Mouse (Mus musculus): ENCODE results near the gene Hspa12a.
"Not testable (repeated sequence)": the region's sequence is repeated elsewhere in the genome, so short reads cannot be mapped to it uniquely, and the experiment has no call there.

The Hspa12a gene

DNA sequence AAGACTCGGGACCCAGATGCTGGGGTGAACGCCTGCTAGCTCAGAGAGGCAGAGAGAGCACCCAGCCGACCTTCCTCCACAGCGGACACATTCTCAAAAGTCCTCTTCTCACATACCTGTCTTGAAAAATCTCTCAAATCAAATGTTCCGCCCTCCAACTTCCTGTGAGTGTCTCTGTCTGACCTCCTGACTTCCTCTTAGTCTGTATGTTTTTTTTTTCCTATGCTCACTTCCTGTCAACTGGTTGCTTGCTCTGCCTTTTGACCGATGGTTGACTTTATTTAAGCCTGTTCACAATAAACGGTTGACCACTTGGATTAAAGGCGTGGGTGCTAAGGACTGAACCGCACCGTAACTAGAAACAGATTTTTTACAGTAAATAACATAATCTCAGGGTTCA, 35.4 kb downstream of the Hspa12a start:
- DNase-seq: no peak

DNA sequence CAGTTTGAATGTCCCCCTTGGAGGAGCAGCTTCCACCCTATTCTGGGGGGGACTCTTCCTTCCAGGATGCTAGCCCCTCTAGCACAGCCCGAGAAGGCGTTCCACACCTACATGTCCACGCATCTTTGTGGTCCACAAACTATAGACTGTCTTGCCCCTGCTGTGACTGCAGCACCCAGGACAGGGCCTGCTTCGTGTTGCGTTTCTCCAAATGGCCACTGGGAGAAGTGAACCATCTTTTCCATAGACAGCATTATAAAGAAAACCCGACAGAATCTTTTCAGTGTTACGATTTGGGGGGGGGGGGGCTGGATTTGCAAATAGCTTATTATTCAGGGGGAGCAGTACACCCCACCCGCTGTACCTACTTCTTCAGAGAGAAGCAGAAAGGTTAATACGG, 36.8 kb downstream of the Hspa12a start:
- no peak for DNase-seq

DNA sequence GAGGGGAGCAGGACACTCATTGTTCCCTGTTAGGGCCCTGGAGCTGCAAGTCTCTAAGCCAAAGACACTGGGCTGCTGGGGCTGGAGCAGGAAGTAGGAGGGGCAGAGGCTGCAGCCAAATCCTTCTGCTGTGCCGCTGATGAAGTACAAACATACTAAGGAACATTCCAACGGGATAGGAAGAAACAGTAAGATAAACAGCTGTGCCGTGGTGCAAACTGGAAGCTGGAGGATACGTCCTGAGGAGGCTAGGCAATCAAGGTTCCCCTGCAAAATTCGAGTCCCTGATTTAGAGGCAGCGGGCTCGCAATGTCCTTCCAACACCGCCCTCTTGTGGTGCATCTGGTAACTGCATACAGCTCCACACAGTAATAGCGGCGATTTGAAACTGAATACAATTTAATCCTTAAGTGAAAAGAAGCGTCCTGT, 39.5 kb downstream of the Hspa12a start:
- peak; percentile 82 for DNase-seq

DNA sequence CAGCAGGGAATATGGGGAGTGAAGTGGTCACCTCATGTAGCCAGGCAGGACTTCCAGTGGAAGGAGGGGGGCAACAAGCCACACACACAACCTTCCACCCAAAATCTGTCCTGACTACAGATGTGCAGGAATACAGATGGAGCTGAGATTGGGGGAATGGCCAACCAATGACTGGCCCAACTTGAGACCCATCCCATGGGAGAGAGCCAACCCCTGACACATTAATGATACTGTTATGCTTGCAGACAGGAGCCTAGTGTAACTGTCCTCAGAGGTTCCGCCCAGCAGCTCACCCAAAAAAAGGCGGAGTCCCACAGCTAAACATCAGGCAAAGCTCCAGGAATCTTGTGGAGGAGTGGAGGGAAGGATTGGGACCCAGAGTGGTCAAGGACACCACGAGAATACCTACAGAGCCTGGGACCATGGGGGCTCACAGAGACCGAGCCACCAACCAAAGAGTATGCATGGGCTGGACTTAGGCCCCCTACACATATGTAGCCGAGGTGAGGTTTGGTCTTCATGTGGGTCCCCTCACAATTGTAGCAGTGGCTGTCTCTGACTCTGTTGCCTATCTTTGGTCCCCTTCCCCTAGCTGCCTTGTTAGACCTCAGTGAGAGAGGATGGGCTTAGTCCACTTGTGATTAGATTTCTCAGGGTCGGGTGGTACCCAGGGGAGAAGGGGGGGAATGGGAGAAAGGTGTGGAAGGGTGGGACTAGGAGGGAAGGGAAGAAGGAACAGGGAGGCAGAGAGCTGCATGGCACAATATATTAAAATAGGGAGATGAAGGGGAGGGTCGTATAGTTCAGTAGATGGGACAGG, 40.2 kb downstream of the Hspa12a start:
- no peak for DNase-seq

DNA sequence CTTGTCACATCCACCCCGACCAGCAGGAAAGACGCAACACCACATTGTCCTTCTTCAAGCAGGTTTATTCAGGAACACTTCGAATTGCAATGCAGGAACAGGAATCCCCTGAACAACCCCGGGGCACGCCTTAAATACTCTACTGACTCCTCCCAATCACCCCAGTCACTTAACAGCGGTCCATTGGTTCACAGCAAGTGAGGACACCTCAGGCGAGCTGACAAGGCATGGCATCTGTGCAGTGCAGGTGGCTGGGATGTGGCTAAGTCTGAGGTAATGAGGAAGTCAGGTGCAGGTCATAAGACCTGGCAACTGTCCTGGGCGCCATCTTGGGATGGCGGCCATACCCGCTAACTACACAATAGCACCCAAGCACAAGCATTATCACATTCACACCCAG, 43.0 kb downstream of the Hspa12a start:
- DNase-seq: not testable (repeated sequence)

DNA sequence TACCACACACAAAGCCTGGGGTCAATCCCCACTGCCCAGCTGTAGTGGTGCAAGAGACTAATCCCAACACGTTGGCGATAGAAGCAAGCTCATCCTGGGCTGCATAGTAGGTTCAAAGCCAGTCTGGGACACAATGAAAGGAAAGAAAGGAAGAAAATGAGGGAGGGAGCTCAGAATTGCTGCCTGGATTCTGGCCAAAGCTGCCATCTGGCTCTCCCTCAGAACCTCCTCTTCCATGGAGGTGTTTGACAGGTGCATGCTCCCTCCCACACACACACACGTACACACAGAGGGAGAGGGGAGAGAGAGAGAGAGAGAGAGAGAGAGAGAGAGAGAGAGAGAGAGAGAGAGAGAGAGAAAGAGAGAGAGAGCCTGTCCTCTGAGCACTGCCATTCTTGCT, 47.2 kb downstream of the Hspa12a start:
- no peak for DNase-seq

DNA sequence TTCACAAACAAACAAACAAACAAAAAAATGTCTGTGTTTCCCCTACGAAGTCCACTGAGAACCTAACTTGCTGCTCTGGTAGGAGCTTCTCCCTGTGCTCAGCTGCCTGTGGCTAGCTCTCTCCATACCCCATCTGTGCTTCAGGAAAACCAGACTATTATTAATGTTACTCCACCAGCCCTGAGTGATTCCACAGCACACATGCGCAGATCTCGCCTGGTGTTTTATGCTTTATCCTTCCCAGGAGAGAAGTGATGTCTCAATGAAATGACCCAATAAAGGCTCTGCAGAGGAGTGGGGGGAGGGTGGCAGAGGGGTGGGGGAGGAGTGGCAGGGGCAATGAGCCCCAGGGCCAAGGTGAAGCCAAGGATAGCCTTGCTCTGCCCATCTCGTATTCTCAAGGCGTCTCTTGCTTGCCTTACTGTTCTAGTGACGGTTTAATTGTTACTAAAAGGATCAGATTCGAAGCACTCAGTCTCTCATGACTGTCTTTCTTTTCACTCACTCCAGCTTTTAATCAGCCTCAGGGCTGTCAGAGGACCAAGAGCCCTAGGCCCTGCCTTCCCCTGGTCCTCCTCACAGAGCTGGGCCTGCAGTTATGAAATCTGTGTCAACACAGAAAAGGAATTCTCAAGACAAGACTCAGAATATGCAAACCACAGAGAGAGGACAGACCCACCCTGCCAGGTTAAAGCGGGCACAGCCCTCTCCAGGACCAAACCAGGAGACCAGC, 54.0 kb downstream of the Hspa12a start:
- peak; percentile 46 for DNase-seq

DNA sequence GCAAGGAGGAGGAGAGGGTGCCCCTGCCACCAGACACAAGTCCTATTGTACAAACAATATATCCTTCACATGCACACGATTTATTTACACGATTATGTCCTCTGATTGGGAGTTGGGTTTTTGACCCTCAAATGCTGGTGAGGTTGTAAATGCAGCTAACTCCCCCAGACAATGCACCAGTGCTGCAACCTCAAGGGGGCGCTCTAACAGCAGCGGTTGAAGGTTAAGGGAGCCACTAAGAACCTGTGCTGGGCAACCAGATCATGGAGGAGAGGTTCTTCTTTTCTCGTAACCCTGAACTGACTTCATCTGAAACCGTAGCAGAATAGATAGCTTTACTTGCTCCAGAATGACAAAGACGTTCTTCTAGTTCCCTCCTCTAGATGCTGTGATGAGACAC, 57.0 kb downstream of the Hspa12a start:
- no peak for DNase-seq

DNA sequence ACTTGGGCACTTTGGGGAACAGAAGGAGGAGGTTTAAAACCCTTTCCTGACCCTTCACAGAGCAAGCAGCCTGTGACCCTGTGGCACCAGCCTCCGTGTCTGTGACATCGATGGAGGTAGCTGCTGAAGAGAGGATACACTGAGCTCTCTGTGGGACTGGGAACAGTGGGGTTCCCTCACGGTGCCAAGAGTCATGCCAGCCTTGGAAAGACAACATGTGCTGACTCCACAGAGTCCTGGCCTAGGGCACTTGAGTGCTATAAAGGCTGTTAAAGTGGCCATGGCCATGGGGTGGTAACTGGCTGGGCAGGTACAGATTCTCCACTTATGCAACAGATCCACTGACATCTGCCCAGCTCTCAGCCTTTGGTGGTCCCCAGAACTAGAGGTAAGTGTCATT, 60.0 kb downstream of the Hspa12a start:
- no peak for DNase-seq

DNA sequence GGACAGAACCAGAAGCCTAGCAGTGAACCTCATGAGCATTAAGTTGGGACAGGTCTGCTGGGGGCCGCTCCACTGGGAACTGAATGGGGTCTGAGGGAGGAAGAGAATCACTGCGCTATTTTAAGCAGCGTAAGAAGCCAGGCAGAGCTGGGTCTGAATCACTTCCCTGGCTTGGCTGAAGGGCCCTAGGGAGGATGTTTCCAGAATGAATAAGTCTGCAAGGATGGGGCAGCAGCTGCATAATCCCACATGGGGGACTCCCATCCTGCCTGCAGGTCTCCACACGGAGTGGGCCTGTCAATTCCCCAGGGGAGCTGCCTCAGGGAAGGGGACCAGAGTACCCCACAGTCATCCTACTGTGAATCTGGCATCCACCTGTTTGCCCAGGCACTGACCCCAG, 61.1 kb downstream of the Hspa12a start:
- DNase-seq: no peak

DNA sequence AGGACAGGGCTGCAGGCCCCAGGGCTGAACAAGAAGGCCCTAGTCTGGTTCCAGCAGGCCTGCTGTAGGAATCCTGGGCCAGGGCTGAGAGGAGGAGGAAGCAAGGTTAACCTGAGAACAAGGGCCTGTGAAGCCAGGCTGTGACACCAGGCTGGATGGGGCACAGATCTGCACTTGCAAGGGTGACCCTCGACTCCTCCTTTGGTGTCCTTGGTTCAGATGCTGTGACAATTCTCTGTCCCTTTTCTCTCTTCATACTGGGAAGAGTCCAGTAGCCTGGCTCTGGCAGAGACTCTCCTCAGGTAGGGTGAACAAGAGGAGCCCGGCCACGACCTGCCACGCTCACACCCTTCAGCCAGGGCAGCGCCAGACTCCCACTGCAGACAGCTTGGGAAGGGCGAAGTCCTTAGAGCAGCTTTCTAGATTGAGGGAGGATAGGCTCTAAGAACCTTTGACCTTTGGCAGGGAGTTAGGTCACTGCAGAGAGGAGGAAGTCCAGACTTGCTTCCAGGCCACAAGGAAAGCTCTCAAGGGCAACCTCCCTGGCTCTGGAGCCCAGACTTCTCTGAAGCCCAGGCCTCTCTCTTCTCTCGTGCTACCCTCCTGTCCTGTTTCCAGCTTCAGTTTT, 64.0 kb downstream of the Hspa12a start:
- DNase-seq: no peak

DNA sequence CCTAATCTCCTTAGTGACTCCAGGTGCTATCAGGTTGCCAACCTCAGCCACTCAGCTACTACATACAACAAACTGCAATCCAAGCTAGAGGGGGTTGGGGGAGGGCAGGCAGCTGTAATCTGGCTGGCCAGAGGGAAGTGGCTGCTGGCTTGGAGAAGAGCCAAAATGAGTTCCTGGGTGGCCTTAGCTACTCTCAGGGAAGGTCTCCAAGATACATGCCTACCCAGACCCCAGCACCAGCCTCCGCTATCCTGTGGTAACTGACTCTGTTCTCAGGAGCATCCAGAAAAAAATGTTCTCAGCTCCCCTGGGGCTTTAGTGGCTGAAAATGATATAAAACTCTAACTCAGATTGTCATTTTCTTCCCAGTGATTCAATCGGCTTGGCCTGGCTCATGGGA, 64.9 kb downstream of the Hspa12a start:
- peak; percentile 53 for DNase-seq

DNA sequence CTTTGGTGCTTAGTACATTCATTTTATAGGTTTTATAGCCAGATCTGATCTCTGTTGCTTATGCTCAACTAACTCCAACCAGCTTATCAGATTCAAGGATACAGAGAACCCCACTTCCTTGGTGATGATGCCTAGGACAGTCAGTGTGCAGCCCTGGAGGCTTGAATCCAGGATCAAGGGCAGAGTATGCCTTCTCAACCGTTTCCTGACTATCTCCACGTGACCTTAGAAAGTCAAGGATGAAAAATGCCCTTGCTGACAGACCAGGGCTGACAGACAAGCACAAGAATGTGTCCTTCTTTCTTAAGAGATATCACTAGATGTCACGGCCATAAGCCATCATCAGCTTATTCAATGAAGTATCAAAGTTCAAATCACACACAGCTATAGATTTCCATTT, 69.9 kb downstream of the Hspa12a start:
- no peak for DNase-seq

DNA sequence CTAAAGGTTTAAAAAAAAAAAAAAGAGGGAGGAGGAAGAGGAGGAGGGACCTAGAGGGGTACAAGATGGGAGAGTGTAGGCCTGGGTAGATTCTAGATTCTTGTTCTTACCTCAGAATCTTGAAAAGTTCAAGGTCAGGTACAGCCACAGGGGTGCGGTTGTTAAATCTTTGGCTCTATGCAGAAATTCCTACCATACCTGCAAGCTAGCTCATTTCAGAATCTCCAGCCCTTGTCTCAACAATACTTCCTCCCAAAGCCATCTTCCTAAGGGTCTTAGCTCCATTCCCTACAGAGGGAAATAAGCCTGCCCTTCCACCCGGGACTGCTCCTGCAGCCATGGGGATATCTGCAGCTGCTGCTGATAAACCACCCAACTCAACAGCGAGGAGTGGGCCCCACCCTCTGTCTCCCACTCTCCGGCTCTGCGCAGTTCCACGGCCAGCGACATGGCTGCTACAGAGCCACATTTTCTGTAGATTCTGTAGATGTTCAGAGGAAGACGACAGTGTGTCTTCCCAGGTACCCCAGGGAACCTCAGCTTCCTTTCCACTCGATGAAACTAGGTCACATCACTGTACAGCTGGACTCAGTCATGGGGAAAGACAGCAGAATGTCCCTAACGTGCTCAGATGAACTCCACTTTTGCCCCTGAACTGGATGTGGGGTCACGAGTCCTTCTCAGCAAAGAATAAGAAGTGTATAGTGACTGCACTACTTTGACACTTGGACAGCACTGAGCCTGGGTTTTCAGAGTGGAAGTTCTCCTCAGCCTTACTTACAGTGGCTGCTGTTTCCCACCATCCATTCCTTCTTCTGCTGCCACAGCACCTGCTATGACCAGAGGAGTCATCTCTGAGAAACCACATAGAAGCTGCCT, 70.8 kb downstream of the Hspa12a start:
- DNase-seq: peak; percentile 59

DNA sequence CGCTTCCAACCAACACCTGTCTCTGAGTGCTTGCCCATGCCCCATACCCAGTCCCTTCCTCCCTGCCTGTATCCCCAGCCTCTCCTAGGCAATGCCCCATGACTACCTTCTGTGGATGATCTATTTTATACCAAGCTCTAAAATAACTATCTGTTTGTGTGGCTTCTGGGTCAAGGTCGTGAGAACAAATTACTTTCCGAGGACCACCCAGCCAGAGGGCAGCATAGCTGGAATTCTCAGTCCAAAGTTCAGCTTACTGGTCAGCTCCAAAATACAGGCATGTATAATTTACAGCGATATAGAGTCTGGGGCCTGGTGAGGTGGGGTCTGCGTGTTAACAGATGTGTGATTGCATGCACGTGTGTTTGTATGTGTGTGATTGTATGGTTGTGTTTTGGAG, 71.6 kb downstream of the Hspa12a start:
- DNase-seq: no peak

DNA sequence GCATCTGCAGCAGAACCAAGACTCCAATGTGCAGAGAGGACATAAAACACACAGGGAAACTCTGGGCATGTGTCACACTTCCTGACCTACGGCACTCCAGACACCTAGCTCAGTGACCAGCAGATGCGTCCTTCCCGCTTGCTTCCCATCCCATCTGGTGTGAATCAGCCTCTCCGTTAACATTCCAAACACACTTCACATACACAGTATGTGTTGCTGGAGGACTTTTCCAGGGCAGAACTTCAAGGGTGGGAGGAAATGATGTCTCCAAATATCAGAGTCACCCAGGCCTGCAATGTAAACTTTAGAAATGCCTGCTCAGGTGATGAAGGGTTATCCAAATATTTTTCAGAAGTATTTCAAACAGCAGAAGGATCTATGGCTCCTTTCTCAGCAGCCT, 76.8 kb downstream of the Hspa12a start:
- no peak for DNase-seq

DNA sequence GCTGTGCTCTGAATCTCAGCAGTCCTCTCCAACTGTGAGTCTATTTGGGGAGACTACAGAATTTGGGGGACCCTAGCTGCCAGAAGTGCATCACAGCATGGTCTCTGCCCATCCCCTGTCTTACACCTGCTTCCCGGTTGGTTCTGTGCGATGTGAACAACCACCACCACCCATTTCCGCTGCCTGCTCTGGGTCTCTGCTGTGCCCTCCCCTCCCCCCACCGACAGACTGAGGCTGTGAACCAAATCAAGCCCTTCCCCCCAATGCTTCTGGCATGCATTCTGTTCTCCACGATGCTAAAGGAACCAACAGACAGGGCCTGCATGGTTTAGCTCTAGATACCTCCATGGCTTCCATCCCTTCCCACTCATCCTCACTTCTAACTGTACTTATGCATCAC, 78.2 kb downstream of the Hspa12a start:
- DNase-seq: no peak

DNA sequence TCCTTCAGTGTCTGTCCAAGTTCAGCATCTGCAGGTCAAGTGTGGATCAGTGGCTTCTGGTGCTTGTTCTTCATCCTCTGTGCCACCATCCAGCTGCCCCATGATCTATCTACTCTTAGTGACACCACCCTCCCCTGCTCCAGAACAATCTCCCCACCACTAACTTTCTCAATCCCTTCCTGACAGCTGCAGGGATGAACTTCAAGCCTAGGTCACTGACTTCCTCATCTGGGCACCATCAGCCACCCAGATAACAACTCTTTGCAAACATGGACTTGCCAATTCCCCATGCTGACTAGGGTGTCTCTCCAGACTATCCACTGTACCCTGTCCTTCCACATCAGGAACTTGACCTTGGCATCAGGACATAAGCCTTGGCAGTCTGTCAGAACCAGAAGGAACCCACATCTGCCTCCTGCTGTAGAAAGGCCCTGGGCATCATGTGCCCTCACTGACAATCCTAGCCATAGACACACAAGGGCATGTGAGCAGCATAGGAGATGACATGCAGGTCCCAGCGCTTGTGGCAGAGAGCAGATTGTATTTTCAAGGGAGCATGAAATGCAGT, 79.4 kb downstream of the Hspa12a start:
- no peak for DNase-seq

DNA sequence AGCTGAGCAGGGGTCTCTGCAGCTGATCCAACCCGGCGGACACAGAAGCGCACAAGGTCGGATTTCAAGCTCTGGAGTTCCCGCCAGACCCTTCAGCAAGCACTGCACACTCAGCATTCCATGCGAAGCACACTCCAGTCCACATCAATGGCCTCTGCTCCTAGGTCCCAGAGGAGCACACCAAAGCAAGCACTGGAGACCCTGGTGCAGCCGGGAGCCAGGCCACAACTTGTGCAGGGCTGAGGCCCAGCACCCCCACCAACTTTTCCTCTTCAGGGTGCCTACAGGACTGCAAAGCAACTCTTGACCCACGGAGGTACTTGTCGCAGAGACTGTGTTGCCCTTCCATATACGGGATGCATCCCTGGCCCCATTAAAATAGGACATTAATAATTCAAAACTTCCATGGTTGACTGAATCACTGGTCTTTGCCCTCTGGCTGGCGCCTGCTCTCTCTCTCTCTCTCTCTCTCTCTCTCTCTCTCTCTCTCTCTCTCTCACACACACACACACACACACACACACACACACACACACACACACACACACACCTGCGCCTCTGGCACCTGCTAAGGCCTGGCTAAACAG, 82.2 kb downstream of the Hspa12a start:
- no peak for DNase-seq

DNA sequence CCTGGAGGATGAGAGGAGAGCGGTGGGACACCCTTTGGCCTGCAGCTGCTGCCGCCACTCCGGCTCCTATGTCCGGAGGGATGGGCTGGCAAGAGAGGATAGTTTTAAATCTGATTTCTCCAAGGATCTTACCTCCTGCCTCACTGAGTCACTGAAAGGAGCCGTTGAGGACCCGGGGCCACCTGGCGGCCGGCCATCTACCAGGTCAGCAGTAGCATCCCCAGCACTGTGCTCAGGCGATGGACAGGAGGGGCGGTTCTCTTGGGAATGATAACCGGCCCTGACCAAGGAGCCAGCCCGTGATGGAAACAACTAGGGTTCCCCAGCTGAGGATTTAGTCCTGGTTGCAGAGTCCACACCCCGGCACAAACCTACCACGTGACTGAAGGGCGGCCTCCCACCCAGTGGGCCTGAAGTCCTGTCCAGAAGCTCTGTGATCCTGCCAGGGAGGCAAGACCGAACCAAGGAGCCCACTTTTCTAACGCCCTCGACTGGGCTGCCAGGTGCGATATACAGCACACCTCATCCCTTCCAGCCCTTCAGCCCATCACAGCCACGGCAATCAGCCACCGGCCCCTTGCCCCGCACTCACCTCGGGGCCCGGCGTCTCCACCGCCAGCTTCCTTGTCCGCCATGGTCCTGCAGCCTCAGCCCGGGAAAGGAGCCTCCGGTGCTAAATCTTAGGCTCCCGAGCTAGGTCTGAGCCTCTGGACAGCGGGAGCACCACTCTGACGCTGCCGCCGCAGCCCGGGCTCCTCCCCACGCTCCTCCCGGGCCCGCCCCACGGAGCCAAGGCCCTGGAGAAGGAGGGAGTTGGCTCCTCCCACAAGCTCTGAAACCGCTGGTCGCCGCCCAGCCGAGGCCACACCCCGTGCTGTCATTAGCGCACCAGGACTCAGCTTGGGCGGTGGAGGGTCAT, 82.9 kb downstream of the Hspa12a start:
- DNase-seq: peak; percentile 93

DNA sequence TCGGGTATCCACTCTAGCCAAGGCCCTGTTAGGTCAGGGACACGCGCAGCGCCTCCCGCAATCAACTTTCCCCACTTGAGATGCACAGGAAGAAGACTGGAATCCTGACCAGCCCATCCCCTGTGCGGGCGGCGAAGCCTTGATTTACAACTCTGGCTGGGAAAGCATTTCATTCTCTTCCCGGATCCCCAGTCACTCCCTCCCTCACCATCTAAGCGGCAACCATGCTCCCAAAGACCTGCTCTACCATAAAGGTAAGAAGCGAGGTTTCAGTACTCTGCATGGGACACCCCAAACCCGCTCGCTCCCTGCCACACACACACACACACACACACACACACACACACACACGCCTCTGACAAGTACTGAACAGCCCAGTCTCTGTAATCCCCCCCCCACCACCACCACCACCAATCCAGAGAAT, 83.6 kb downstream of the Hspa12a start:
- peak; percentile 29 for DNase-seq

Measured in retina, postnatal 1 day (tissue).